Mouse (Mus musculus): ENCODE measurements at regions not wholly inside any gene's neighbourhood (a gene's known extent, or its start where the extent isn't known, plus 50 kb on each side); places are given as distances from the start of the nearest gene placed in this dataset.

GRCm38 (mm10) chr3:129386522-129386921 is 54.0 kb upstream of the Enpep start:
- no peak for DNase-seq (ENCODE audit: low read depth, low spot score)

- DNase-seq (ENCODE audit: low read depth, low spot score): no peak
These were observed 58.0 kb upstream of the Enpep start for GRCm38 (mm10) chr3:129390506-129390905.

GRCm38 (mm10) chr3:129391888-129392813 is 59.6 kb upstream of the Enpep start:
- peak; percentile 6 for DNase-seq (ENCODE audit: low read depth, low spot score)

- no peak for DNase-seq (ENCODE audit: low read depth, low spot score)
These were observed 60.6 kb upstream of the Enpep start for GRCm38 (mm10) chr3:129392814-129393804.

- DNase-seq (ENCODE audit: low read depth, low spot score): no peak
These were observed 65.0 kb upstream of the Enpep start for GRCm38 (mm10) chr3:129397481-129397880.

GRCm38 (mm10) chr3:129400092-129400924 is 67.8 kb upstream of the Enpep start:
- no peak for DNase-seq (ENCODE audit: low read depth, low spot score)

- DNase-seq (ENCODE audit: low read depth, low spot score): no peak
These were observed 79.0 kb upstream of the Enpep start for GRCm38 (mm10) chr3:129411389-129412054.

- DNase-seq (ENCODE audit: low read depth, low spot score): no peak
These were observed 79.8 kb upstream of the Enpep start for GRCm38 (mm10) chr3:129412126-129412960.

- no peak for DNase-seq (ENCODE audit: low read depth, low spot score)
These were observed 80.4 kb upstream of the Enpep start for GRCm38 (mm10) chr3:129412961-129413246.

- DNase-seq (ENCODE audit: low read depth, low spot score): no peak
These were observed 83.1 kb upstream of the Enpep start for GRCm38 (mm10) chr3:129415656-129416055.

- no peak for DNase-seq (ENCODE audit: low read depth, low spot score)
These were observed 83.8 kb upstream of the Enpep start for GRCm38 (mm10) chr3:129416337-129416736.

GRCm38 (mm10) chr3:129421620-129422239 is 89.2 kb upstream of the Enpep start:
- DNase-seq (ENCODE audit: low read depth, low spot score): peak; percentile 52

GRCm38 (mm10) chr3:129428750-129429149 is 96.2 kb upstream of the Enpep start:
- no peak for DNase-seq (ENCODE audit: low read depth, low spot score)

GRCm38 (mm10) chr3:129429161-129430111 is 96.9 kb upstream of the Enpep start:
- peak; percentile 17 for DNase-seq (ENCODE audit: low read depth, low spot score)

- no peak for DNase-seq (ENCODE audit: low read depth, low spot score)
These were observed 98.1 kb upstream of the Elovl6 start for GRCm38 (mm10) chr3:129434056-129434455.

GRCm38 (mm10) chr3:129437687-129438086 is 94.5 kb upstream of the Elovl6 start:
- DNase-seq (ENCODE audit: low read depth, low spot score): no peak

GRCm38 (mm10) chr3:129442756-129443155 is 89.4 kb upstream of the Elovl6 start:
- no peak for DNase-seq (ENCODE audit: low read depth, low spot score)

GRCm38 (mm10) chr3:129444221-129444620 is 87.9 kb upstream of the Elovl6 start:
- no peak for DNase-seq (ENCODE audit: low read depth, low spot score)
